Mouse (Mus musculus) activated CD4-positive, CD25-positive, alpha-beta regulatory T cell (primary cell): ENCODE results near the gene Glmn. TPM values are rescaled to one million over a fixed set of nuclear protein-coding genes. Genes with fewer than 3 reads are reported as not detected.

Experiments used
- polyA plus RNA-seq, 2 experiments: library from polyadenylated mRNA; unstranded; fragments of 100-300 nt; shearing (Covaris generic); gene quantifications; one replicate each; pipeline ENCODE4 v1.2.1; 2017

The Glmn gene
- 10 to 100 TPM; 18.4 to 19.6 TPM for polyA plus RNA-seq

DNA sequence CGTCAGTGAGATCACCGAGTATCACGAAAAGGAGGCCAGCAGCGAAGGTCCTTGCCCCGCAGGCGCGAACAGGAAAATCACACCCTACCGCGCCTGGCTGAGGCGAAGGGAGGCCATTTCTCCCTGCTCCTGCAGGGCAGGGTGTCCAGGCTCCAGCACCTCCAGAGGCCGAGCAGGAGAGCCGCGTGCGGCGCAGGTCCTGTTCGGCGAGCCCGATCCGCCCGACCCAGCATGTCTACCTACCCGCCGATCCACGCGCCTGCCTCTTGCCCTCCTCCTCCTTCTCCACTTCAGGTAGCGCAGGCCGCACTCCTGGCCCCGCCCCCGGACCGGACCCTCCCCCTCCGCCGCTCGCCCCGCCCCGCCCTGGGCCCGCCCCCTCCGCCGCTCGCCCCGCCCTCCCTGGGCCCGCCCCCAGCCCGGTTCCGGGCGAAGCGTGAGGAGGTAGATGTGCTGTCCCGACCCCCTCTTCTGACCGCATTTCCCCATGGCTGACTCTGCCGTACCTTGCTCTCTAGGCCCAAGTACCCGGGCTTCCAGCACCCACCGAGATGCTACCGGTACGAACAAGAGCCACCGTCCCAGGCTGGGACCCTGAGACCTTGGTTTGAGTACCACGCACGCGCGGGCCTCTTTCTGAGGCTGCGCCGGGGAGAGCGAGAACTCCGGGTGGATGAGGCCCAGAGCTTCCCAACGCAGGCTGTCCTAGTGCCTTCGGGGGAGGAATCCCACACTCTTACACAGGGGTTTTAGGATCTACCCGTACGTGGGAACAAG is at the start of gene Glmn, which contains the start of gene Rpap2:
TSS of gene Glmn (minus strand) at position 588 of the 777 bp plus-strand sequence.
TSS of gene Rpap2 (plus strand) at position 73 of the 777 bp plus-strand sequence.

DNA sequence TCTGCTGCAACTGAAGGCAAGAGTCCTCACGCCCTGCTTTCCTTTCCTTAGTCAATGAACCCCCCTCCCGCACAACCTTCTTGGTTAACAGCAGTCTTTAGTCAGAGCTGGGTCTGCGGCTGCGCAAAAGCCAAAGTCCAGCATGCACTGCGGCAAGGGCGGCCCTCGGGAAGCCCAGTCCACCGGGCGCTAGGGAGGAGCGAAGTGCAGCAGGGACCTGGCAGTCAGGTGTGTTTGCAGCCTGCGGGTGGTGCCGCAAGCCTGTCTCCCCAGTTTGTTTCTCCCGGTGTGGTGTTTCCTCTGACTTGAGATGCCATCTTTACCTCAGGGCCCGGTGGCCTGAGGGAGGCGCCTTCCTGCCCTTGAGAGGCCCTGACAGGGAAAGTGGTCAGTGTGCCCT is 63.1 kb downstream of the Glmn start, which contains the start of gene 1700028K03Rik:
TSS of gene 1700028K03Rik (plus strand) at position 129 of the 400 bp plus-strand sequence.

DNA sequence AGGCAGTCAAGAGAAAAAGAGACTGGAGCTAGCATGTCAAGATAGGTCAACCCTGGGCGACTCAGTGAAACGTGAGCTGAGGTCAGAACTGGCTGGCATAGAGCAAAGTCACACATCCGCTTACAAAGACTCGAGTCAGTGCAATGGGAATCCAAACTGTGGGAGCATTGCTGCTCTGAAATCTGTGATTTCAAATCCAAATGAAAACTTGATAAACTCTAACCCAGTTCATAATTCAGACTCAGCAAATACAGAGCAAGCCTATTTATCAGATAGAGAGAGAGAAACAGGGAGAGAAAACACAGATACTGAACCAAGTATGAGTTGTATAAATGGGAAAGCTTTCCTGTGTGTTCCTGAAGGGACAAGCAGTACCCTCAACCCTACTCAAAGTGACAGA is 90.4 kb downstream of the Glmn start, which contains the start of gene Gm42669:
TSS of gene Gm42669 (plus strand) at position 301 of the 400 bp plus-strand sequence.

Other genes starting within 250 kb of the Glmn start
- gene Ephx4, start 195.2 kb downstream of the Glmn start, polyA plus RNA-seq: 1 to 10 TPM in 1 of 2 experiments, under 1 TPM in 1; 0.85 to 2.2 TPM
- gene Lpcat2b, start 166.3 kb downstream of the Glmn start, polyA plus RNA-seq: not detected
- 1 to 10 TPM; 3.9 to 5.9 TPM for gene Btbd8, start 159.9 kb downstream of the Glmn start, polyA plus RNA-seq
- under 1 TPM; 0.39 TPM for gene Gm42669, start 90.3 kb downstream of the Glmn start, polyA plus RNA-seq
- gene 1700028K03Rik, start 63.2 kb downstream of the Glmn start, polyA plus RNA-seq: under 1 TPM; 0.13 to 0.37 TPM
- 10 to 100 TPM; 29.3 to 36.2 TPM for gene Rpap2, start 515 bp downstream of the Glmn start, polyA plus RNA-seq
- 10 to 100 TPM; 25.0 to 25.6 TPM for gene Gfi1, start 128.1 kb upstream of the Glmn start, polyA plus RNA-seq
- not detected for gene Ube2d2b, start 232.2 kb upstream of the Glmn start, polyA plus RNA-seq